Mouse (Mus musculus): ENCODE results near the gene Carmil3. TPM values are rescaled to one million over a fixed set of nuclear protein-coding genes. Genes with fewer than 3 reads are reported as not detected.

Carmil3 gene
- polyA plus RNA-seq, 1 experiment from 2014 or later, result 7.9 TPM

GRCm38 (mm10) chr14:55475654-55476053, 14.8 kb upstream of the Carmil3 start:
- H3K9me3 ChIP-seq, result no peaks in the 10 kb centered on the region
- WGBS, result 62% methylated on average over 2 of the region's 2 CpGs
- H3K27me3 ChIP-seq (ENCODE audit: insufficient read depth, poor library complexity, severe bottlenecking), result no peaks in the 10 kb centered on the region

GRCm38 (mm10) chr14:55477421-55477820, 13.0 kb upstream of the Carmil3 start:
- Histone ChIP-seq H3K9me3 (no peaks in the 10 kb centered on the region), H3K4me3 (no peak overlapping the region), H3K4me1 (replicated peaks) (peaks cover 10% of the 10 kb centered on the region; the same call in 1 of the 2 replicates), H3K27me3 (ENCODE audit: insufficient read depth, poor library complexity, severe bottlenecking) (no peaks in the 10 kb centered on the region), H3K36me3 (no peaks in the 10 kb centered on the region), H3K27ac (no peak overlapping the region)
- DNase-seq (ENCODE audit: low spot score), result no peak
- WGBS, result 100% methylated on average over 1 of the region's 1 CpGs

More at GRCm38 (mm10) chr14:55475654-55476053, 14.8 kb upstream of the Carmil3 start:
- no peak for DNase-seq (ENCODE audit: low spot score)
- Histone ChIP-seq H3K4me1 (replicated peaks) (peaks cover 23% of the 10 kb centered on the region; the same call in 1 of the 2 replicates), H3K36me3 (no peaks in the 10 kb centered on the region), H3K4me3 (no peak overlapping the region), H3K27ac (no peak overlapping the region)

- Histone ChIP-seq H3K27me3 (ENCODE audit: insufficient read depth, poor library complexity, severe bottlenecking) (no peaks in the 10 kb centered on the region), H3K9me3 (no peaks in the 10 kb centered on the region), H3K4me1 (replicated peaks) (peaks cover 10% of the 10 kb centered on the region; the same call in 1 of the 2 replicates), H3K36me3 (no peaks in the 10 kb centered on the region), H3K27ac (no peak overlapping the region), H3K4me3 (0 out of 2 replicates have a peak overlapping the region, but pooled peaks have one; percentile 59)
- 89% methylated on average over 5 of the region's 5 CpGs for WGBS
- DNase-seq (ENCODE audit: low spot score), result no peak
These were observed 12.6 kb upstream of the Carmil3 start for GRCm38 (mm10) chr14:55477829-55478228.

- H3K27ac ChIP-seq, result peak within 1 kb of the TSS; percentile 93
- no peaks in the 10 kb centered on the region for H3K9me3 ChIP-seq
- peak within 1 kb of the TSS; percentile 59 for H3K4me3 ChIP-seq
- peaks cover 10% of the 10 kb centered on the region; the same call in 1 of the 2 replicates for H3K4me1 ChIP-seq (replicated peaks)
- peak; percentile 83 for DNase-seq (ENCODE audit: low spot score)
- no peaks in the 10 kb centered on the region for H3K27me3 ChIP-seq (ENCODE audit: insufficient read depth, poor library complexity, severe bottlenecking)
- WGBS, result 1% methylated on average over 38 of the region's 38 CpGs
- H3K36me3 ChIP-seq, result no peaks in the 10 kb centered on the region
These were observed 11.5 kb upstream of the Carmil3 start, which contains the start of gene Dhrs4 for GRCm38 (mm10) chr14:55478651-55479599. Gene Dhrs4, plus strand, starts transcription at chr14:55478758.

- no peak for DNase-seq (ENCODE audit: low spot score)
- Histone ChIP-seq H3K36me3 (no peaks in the 10 kb centered on the region), H3K27me3 (ENCODE audit: insufficient read depth, poor library complexity, severe bottlenecking) (no peaks in the 10 kb centered on the region), H3K9me3 (no peaks in the 10 kb centered on the region), H3K4me1 (replicated peaks) (peaks cover 10% of the 10 kb centered on the region; the same call in 1 of the 2 replicates), H3K27ac (no peak overlapping the region), H3K4me3 (0 out of 2 replicates have a peak overlapping the region, but pooled peaks have one; percentile 59)
- WGBS, result 93% methylated on average over 10 of the region's 10 CpGs
These were observed 10.8 kb upstream of the Carmil3 start for GRCm38 (mm10) chr14:55479629-55480028.

GRCm38 (mm10) chr14:55484430-55485085, 5.9 kb upstream of the Carmil3 start:
- H3K4me1 ChIP-seq (replicated peaks), result no peaks in the 10 kb centered on the region
- no peak overlapping the region for H3K4me3 ChIP-seq
- H3K36me3 ChIP-seq, result peaks cover 26% of the 10 kb centered on the region
- 80% methylated on average over 5 of the region's 5 CpGs for WGBS
- H3K27me3 ChIP-seq (ENCODE audit: insufficient read depth, poor library complexity, severe bottlenecking), result 0 out of 2 replicates have a peak, but pooled peaks cover under 1% of the 10 kb centered on the region
- H3K27ac ChIP-seq, result no peak overlapping the region
- no peaks in the 10 kb centered on the region for H3K9me3 ChIP-seq
- no peak for DNase-seq (ENCODE audit: low spot score)

- no peaks in the 10 kb centered on the region for H3K9me3 ChIP-seq
- H3K36me3 ChIP-seq, result peaks cover 26% of the 10 kb centered on the region
- H3K27me3 ChIP-seq (ENCODE audit: insufficient read depth, poor library complexity, severe bottlenecking), result peaks cover 4% of the 10 kb centered on the region; the same call in 1 of the 2 replicates
- WGBS, result 89% methylated on average over 8 of the region's 8 CpGs
- no peak overlapping the region for H3K27ac ChIP-seq
- H3K4me1 ChIP-seq (replicated peaks), result peaks cover 16% of the 10 kb centered on the region
- no peak for DNase-seq (ENCODE audit: low spot score)
- no peak overlapping the region for H3K4me3 ChIP-seq
These were observed 3.6 kb upstream of the Carmil3 start for GRCm38 (mm10) chr14:55486836-55487235.

- no peaks in the 10 kb centered on the region for H3K9me3 ChIP-seq
- peaks cover 4% of the 10 kb centered on the region; the same call in 1 of the 2 replicates for H3K27me3 ChIP-seq (ENCODE audit: insufficient read depth, poor library complexity, severe bottlenecking)
- H3K36me3 ChIP-seq, result peaks cover 51% of the 10 kb centered on the region
- H3K27ac ChIP-seq, result peak overlapping the region; percentile 91
- WGBS, result under 1% methylated on average over 30 of the region's 30 CpGs
- peak overlapping the region; percentile 80 for H3K4me3 ChIP-seq
- DNase-seq (ENCODE audit: low spot score), result peak; percentile 83
- H3K4me1 ChIP-seq (replicated peaks), result peaks cover 26% of the 10 kb centered on the region
These were observed 911 bp downstream of the Carmil3 start for GRCm38 (mm10) chr14:55491291-55491833.

GRCm38 (mm10) chr14:55492103-55492502, 1.7 kb downstream of the Carmil3 start:
- 52% methylated on average over 3 of the region's 3 CpGs for WGBS
- no peak for DNase-seq (ENCODE audit: low spot score)
- Histone ChIP-seq H3K4me3 (peak overlapping the region; percentile 80), H3K36me3 (peaks cover 51% of the 10 kb centered on the region), H3K9me3 (no peaks in the 10 kb centered on the region), H3K4me1 (replicated peaks) (peaks cover 26% of the 10 kb centered on the region), H3K27ac (peak overlapping the region; percentile 91; the same call in 1 of the 2 replicates), H3K27me3 (ENCODE audit: insufficient read depth, poor library complexity, severe bottlenecking) (peaks cover 4% of the 10 kb centered on the region; the same call in 1 of the 2 replicates)

- no peak for DNase-seq (ENCODE audit: low spot score)
- H3K4me3 ChIP-seq, result no peak overlapping the region
- H3K4me1 ChIP-seq (replicated peaks), result peaks cover 27% of the 10 kb centered on the region
- H3K27me3 ChIP-seq (ENCODE audit: insufficient read depth, poor library complexity, severe bottlenecking), result no peaks in the 10 kb centered on the region
- no peaks in the 10 kb centered on the region for H3K9me3 ChIP-seq
- WGBS, result 74% methylated on average over 20 of the region's 20 CpGs
- H3K27ac ChIP-seq, result no peak overlapping the region
- peaks cover 66% of the 10 kb centered on the region for H3K36me3 ChIP-seq
These were observed 5.2 kb downstream of the Carmil3 start for GRCm38 (mm10) chr14:55495509-55496240.

- Histone ChIP-seq H3K4me3 (no peak overlapping the region), H3K4me1 (replicated peaks) (peaks cover 17% of the 10 kb centered on the region), H3K27ac (no peak overlapping the region; the same call in 1 of the 2 replicates), H3K9me3 (no peaks in the 10 kb centered on the region), H3K27me3 (ENCODE audit: insufficient read depth, poor library complexity, severe bottlenecking) (no peaks in the 10 kb centered on the region), H3K36me3 (peaks cover 77% of the 10 kb centered on the region)
- WGBS, result 73% methylated on average over 16 of the region's 16 CpGs
- no peak for DNase-seq (ENCODE audit: low spot score)
These were observed 6.5 kb downstream of the Carmil3 start for GRCm38 (mm10) chr14:55496761-55497448.

All from hindbrain, embryonic 10.5 days (tissue).